Mouse (Mus musculus) lung, embryonic 15.5 days (tissue): ENCODE data around the gene Josd2. TPM values are rescaled to one million over a fixed set of nuclear protein-coding genes. Genes with fewer than 3 reads are reported as not detected.

Experiments used
- ATAC-seq: fragments of 200-750 bp; cut with Nextera tagmentation; 2 replicates; pipeline ENCODE4 v1.8.0; 2017; ENCODE audit warnings: moderate number of reproducible peaks, borderline replicate concordance; ENCODE audit not compliant: low FRiP score, low TSS enrichment; ENCODE audit errors: extremely low read depth
- H3K27ac ChIP-seq: fragments of 300-500 bp; sonication (generic); 2 replicates; pipeline ENCODE4 v1.5.1; 2015; ENCODE audit warnings: moderate library complexity, mild to moderate bottlenecking, inconsistent platforms
- H3K27me3 ChIP-seq: fragments of 300-500 bp; sonication (generic); 2 replicates; pipeline ENCODE4 v1.6.1; 2015; ENCODE audit warnings: inconsistent platforms
- H3K36me3 ChIP-seq: fragments of 300-500 bp; sonication (generic); 2 replicates; pipeline ENCODE4 v1.6.1; 2015; ENCODE audit warnings: inconsistent platforms
- H3K4me1 ChIP-seq: fragments of 300-500 bp; sonication (generic); 2 replicates; pipeline ENCODE4 v1.6.1; 2015; ENCODE audit warnings: inconsistent platforms
- H3K4me2 ChIP-seq: fragments of 300-500 bp; sonication (generic); 2 replicates; pipeline ENCODE4 v1.6.1; 2015; ENCODE audit warnings: inconsistent platforms, mild to moderate bottlenecking, moderate library complexity
- H3K4me3 ChIP-seq: fragments of 300-500 bp; sonication (generic); 2 replicates; pipeline ENCODE4 v1.5.1; 2015; ENCODE audit warnings: mild to moderate bottlenecking, inconsistent platforms
- H3K9ac ChIP-seq: fragments of 300-500 bp; sonication (generic); 2 replicates; pipeline ENCODE4 v1.6.1; 2015; ENCODE audit warnings: inconsistent platforms
- H3K9me3 ChIP-seq: fragments of 300-500 bp; sonication (generic); 2 replicates; pipeline ENCODE4 v1.6.1; 2016; ENCODE audit warnings: inconsistent platforms
- WGBS: fragments of 180-500 bp; shearing (Covaris S2); methylation state at CpG from one replicate; pipeline ENCODE4 v1.1.7; 2015; 5-methylcytosine and 5-hydroxymethylcytosine counted together
- polyA plus RNA-seq: library from polyadenylated mRNA; unstranded; fragments of >200 nt; fragmentation: Nextera tagmentation; extraction: Ambion mirVana; gene quantifications from 2 replicates; pipeline ENCODE4 v1.2.1, GENCODE M21; 2015

The Josd2 gene
- polyA plus RNA-seq, 1 experiment from 2014 or later: 111 TPM

DNA sequence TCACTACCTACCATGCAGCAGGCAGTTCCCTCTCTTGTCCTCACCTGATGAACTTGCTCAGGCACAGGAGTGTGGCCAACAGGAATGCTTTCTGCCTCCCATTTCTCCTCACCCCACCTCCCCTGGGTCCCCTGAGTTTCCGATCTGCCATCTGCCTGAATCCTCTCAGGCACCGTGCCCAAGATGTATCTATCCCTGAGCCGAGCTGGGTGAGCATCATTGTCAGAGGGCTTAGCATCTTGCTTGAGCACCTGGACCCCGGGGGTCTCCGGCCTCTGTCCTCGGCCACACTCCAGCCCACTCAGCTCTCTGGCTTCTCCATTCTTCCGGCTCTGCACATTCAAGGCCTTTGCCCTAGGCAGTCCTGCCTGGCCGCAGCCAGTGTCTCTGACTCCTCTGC, 29.8 kb upstream of the Josd2 start:
- H3K36me3 ChIP-seq: no peaks in the 10 kb centered on the region
- 58% methylated on average over 8 of the region's 8 CpGs for WGBS
- no peak overlapping the region for H3K4me3 ChIP-seq
- H3K4me2 ChIP-seq: no peak overlapping the region
- peaks cover 7% of the 10 kb centered on the region; the same call in 1 of the 2 replicates for H3K4me1 ChIP-seq
- H3K9me3 ChIP-seq: no peaks in the 10 kb centered on the region
- ATAC-seq: no peak
- peaks cover 60% of the 10 kb centered on the region for H3K27me3 ChIP-seq
- no peak overlapping the region for H3K9ac ChIP-seq
- no peak overlapping the region for H3K27ac ChIP-seq

DNA sequence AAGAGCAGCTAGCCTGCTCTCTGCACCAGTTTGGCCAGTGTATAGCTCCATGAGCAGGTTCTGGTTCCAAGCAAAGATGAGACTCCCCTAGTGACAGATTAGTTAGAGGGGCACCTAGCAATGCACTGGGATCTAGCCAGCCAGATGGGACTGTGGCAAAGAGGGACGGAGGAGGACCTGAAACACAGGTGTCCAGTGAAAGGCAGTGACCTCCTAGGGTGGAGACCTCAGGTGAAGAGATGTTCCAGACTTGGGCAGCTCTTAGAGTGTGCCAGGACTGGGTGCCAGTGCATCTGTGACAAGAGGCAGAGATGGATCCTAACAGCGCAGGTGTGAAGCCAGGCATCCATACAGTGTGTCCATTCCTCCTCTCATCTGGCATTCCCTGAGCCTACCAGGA, 28.1 kb upstream of the Josd2 start:
- no peak for ATAC-seq
- H3K4me2 ChIP-seq: no peak overlapping the region
- no peaks in the 10 kb centered on the region for H3K9me3 ChIP-seq
- no peaks in the 10 kb centered on the region for H3K36me3 ChIP-seq
- H3K4me1 ChIP-seq: peaks cover 7% of the 10 kb centered on the region; the same call in 1 of the 2 replicates
- H3K27ac ChIP-seq: no peak overlapping the region
- H3K4me3 ChIP-seq: no peak overlapping the region
- H3K27me3 ChIP-seq: peaks cover 68% of the 10 kb centered on the region
- 85% methylated on average over 2 of the region's 2 CpGs for WGBS
- no peak overlapping the region for H3K9ac ChIP-seq

DNA sequence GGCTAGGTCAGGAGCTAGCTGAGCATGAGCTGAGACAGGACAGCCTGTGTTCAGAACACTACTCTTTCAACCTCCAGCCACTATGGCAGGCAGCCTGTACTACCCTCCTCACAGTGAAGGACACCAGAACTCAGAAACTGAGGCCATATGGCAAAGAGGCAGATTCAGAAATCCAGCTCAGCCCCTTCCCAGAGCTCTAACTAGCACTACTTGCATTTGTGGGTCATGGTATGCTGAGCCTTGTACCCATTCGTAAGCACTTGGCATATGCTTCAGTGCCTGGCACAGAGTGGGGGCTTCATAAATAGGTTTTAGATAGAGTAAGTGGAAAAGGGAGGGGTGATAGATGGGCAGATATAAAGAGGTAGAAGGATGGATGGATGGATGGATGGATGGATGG, 27.3 kb upstream of the Josd2 start:
- Histone ChIP-seq H3K27me3 (peaks cover 73% of the 10 kb centered on the region), H3K9me3 (no peaks in the 10 kb centered on the region), H3K27ac (no peak overlapping the region), H3K36me3 (no peaks in the 10 kb centered on the region), H3K4me2 (no peak overlapping the region), H3K9ac (no peak overlapping the region), H3K4me3 (no peak overlapping the region), H3K4me1 (peaks cover 7% of the 10 kb centered on the region; the same call in 1 of the 2 replicates)
- ATAC-seq: no peak
- WGBS: 63% methylated on average over 1 of the region's 1 CpGs

DNA sequence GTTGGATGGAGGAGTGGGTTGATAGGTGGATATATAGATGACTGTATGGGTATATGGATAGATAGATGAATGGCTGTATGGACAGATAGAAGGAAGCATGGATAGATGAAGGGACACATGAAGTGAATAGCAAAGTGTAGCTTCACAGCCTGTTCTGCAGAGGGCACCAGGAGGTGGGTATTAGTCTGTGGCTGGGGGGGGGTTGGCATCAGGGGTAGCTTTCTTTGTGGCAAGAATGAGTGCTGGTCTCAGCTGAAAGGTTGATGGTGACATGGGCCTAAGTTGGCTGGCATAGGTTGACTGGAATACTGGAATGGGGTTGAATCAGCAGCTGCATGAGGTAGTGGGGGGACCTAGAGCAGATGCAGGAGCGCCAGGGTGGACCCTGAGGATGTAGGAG, 26.6 kb upstream of the Josd2 start:
- 0% methylated on average over 1 of the region's 1 CpGs for WGBS
- Histone ChIP-seq H3K27me3 (peaks cover 80% of the 10 kb centered on the region), H3K9ac (no peak overlapping the region)

DNA sequence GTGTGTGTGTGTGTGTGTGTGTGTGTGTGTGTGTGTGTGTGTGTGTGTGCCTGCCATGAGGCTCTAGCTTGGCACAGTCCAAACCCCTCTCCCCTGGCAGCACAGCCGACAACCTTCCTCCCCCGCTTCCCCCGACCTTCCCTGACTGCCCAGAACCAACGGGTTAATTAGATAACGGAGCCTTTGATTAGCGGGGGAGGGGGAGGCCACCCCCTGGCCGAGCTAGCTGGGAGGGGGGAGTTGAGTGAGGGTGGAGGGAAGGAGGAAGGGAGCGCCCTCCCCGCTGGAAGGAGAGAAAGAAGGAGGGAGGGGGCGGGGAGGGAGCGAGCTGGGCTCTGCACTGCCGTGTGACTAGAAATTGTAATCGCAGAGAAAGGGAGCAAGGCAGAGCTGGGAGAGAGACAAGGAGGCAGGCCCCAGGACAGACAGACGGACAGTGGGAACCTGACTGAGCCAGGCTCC, 26.1 kb upstream of the Josd2 start:
- Histone ChIP-seq H3K4me2 (peak overlapping the region; percentile 56), H3K27ac (no peak overlapping the region), H3K27me3 (peaks cover 85% of the 10 kb centered on the region), H3K9ac (peak overlapping the region; percentile 42), H3K4me1 (peaks cover 7% of the 10 kb centered on the region; the same call in 1 of the 2 replicates), H3K9me3 (no peaks in the 10 kb centered on the region), H3K36me3 (no peaks in the 10 kb centered on the region), H3K4me3 (peak overlapping the region; percentile 38)
- peak; percentile 32; the same call in 1 of the 2 replicates for ATAC-seq
- 2% methylated on average over 14 of the region's 14 CpGs for WGBS

More for the DNA sequence above, 26.6 kb upstream of the Josd2 start:
- H3K4me1 ChIP-seq: peaks cover 7% of the 10 kb centered on the region; the same call in 1 of the 2 replicates
- no peaks in the 10 kb centered on the region for H3K9me3 ChIP-seq
- no peak overlapping the region for H3K4me2 ChIP-seq
- no peak for ATAC-seq
- no peak overlapping the region; the same call in 1 of the 2 replicates for H3K4me3 ChIP-seq
- H3K27ac ChIP-seq: no peak overlapping the region
- no peaks in the 10 kb centered on the region for H3K36me3 ChIP-seq

DNA sequence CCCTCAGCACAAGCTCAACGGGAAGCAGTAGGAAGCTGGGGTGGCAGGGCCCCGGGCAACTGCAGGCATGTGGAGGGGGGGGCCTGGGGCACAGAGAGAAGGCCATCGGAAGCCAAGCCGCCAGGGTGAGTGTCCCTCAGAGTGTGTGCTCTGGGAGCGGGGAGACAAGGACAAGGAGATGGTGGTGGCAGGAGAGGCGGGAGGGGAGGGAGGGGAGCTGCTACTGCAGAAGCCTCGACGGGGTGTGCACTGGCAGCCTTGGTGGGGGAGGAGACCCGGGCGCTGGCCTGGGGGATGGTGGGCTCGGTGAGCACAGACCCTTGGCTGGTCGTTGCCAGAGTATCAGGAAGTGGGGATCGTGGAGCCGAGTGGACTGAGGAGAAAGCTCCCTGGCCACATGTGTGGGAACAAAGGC, 25.4 kb upstream of the Josd2 start:
- H3K27ac ChIP-seq: no peak overlapping the region
- H3K4me3 ChIP-seq: peak overlapping the region; percentile 38
- no peaks in the 10 kb centered on the region for H3K36me3 ChIP-seq
- no peak for ATAC-seq
- peak overlapping the region; percentile 42 for H3K9ac ChIP-seq
- H3K4me1 ChIP-seq: peaks cover 7% of the 10 kb centered on the region; the same call in 1 of the 2 replicates
- H3K4me2 ChIP-seq: peak overlapping the region; percentile 56
- H3K9me3 ChIP-seq: no peaks in the 10 kb centered on the region
- H3K27me3 ChIP-seq: peaks cover 85% of the 10 kb centered on the region
- 1% methylated on average over 14 of the region's 14 CpGs for WGBS

DNA sequence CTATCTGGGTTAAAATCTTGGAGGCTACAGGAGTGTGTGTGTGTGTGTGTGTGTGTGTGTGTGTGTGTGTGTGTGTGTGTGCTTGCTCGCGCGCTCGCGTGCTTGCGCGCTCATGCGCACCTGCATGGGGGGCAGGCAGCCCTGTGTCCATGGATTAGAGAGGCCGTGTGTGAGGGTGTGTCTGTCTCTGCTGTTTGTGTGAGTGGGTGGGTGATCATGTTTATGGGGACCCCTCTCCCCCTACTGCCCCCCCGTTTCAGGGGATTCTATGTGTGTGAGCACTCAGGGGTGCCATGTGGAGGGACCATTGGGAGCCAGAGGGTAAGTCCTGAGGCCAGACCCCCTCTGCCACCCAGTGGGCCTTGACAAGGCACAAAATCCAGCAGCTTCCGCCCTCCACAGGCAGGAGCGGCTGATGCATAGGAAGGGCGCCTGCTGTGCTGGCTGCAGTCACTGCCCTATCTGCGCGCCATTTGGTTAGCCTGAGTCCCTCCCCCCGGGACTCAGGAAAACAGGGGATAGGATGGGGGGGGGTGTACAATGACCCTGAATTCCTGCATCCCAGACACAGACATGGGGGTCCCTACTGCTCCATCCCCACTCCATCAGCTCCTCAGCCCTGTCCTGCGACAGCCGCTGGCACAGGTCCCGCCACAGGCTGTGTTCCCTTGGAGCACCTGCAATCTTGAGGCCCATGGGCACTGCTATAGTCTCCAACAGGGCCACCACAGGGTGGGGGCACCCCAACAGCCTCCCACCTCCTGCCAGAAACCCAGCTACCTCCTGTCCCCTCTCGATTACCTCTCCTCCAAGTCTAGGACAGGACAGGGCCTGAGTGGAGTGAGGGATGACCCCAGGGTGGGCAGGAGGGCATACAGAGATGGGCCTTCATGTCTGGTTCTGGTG, 24.3 kb upstream of the Josd2 start:
- Histone ChIP-seq H3K36me3 (no peaks in the 10 kb centered on the region), H3K9me3 (no peaks in the 10 kb centered on the region), H3K9ac (no peak overlapping the region), H3K27ac (no peak overlapping the region), H3K4me3 (peak overlapping the region; percentile 38), H3K27me3 (peaks cover 76% of the 10 kb centered on the region), H3K4me1 (peaks cover 7% of the 10 kb centered on the region; the same call in 1 of the 2 replicates), H3K4me2 (peak overlapping the region; percentile 56)
- 8% methylated on average over 20 of the region's 20 CpGs for WGBS
- peak; percentile 28; the same call in 1 of the 2 replicates for ATAC-seq

DNA sequence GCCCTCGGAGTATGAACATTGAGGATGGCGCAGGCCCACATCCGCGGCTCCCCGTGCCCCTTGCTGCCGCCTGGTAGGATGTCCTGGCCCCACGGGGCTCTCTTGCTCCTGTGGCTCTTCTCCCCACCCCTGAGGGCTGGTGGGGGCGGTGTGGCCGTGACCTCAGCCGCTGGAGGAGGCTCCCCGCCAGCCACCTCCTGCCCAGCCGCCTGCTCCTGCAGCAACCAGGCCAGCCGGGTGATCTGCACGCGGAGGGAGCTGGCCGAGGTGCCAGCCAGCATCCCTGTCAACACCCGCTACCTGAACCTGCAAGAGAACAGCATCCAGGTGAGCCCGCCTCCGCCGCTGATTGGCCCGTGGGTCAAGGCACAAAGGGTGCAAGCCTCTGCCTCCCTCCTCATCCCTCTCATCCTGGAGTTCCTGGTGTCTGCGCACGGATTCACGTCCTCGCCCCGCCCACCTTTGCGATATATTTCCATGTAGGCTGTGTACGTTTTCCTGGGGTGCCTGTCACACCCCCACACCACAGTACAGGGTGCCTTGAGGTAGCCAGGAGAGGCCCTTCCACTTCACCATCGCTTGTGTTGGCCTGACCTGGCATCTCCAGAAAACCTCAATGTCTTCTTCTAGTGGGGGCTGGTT, 22.8 kb upstream of the Josd2 start:
- no peak overlapping the region for H3K4me3 ChIP-seq

DNA sequence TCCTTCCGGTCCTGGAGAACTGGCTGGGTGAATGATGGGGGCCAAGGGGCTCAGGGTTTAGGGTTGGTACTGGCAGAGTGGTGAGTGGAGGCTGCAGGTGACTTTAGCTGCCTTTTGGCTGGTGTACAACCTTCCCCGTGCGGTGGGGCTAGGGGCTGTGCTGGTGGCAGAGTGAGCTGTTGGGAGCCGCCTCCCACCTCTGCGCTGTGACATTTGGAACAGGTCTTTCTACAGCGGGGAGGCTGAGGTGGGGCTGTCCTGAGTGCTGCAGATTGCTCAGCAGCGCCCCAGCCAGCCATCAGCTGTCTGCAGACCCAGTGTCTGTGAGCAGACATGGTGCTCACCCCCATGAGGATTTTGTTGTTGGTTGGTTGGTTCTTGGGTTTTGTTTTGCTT, 22.3 kb upstream of the Josd2 start:
- no peak for ATAC-seq
- H3K9me3 ChIP-seq: no peaks in the 10 kb centered on the region
- peaks cover 61% of the 10 kb centered on the region for H3K27me3 ChIP-seq

More for the DNA sequence above, 22.8 kb upstream of the Josd2 start:
- H3K4me2 ChIP-seq: no peak overlapping the region
- ATAC-seq: no peak
- peaks cover 67% of the 10 kb centered on the region for H3K27me3 ChIP-seq
- H3K36me3 ChIP-seq: no peaks in the 10 kb centered on the region
- peaks cover 7% of the 10 kb centered on the region; the same call in 1 of the 2 replicates for H3K4me1 ChIP-seq
- H3K9me3 ChIP-seq: no peaks in the 10 kb centered on the region
- H3K9ac ChIP-seq: no peak overlapping the region
- H3K27ac ChIP-seq: no peak overlapping the region
- 17% methylated on average over 29 of the region's 29 CpGs for WGBS

DNA sequence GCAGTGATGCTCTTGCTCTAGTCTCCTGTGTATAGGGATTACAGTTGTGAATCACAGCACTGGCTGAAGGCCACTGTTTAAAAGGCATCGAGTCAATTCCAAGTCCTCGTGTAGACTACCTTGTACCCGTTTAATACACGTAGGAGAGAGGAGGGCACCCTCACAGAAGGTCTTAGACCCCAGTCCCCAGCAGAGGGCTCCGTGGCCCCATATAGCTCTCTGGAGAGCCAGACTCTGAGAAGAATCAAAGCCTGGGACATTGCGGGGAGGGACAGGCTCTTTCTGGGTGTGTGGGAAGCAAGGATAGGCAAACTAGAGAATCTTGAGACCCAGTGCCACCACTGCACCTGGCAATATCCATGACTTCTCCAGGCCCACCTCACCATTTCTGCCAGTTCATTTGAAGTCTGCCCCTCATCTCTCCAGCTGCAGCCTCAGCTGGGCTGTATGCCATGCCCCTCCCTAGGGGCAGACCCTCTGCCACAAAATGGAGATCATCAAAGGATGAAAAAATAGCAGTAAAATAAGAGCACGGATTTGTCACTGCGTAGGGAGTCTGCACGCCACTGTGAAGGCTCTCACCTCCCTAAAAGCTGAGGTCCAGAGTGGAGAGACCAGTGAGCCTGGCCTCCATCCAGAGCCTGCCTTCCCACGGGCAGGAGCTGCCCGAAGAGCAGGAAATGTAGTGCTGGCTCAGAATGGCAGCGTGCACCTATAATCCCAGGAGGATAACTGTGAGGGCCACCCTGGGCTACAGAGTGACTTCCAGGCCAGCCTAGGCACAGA, 21.5 kb upstream of the Josd2 start:
- 39% methylated on average over 12 of the region's 12 CpGs for WGBS
- peaks cover 54% of the 10 kb centered on the region for H3K27me3 ChIP-seq
- no peaks in the 10 kb centered on the region for H3K36me3 ChIP-seq
- H3K27ac ChIP-seq: no peak overlapping the region
- H3K9me3 ChIP-seq: no peaks in the 10 kb centered on the region
- no peak overlapping the region for H3K4me3 ChIP-seq
- peaks cover 7% of the 10 kb centered on the region; the same call in 1 of the 2 replicates for H3K4me1 ChIP-seq
- no peak overlapping the region for H3K4me2 ChIP-seq
- H3K9ac ChIP-seq: no peak overlapping the region
- ATAC-seq: no peak

More for the DNA sequence above, 22.3 kb upstream of the Josd2 start:
- no peak overlapping the region for H3K4me3 ChIP-seq
- no peak overlapping the region for H3K4me2 ChIP-seq
- no peaks in the 10 kb centered on the region for H3K36me3 ChIP-seq
- peaks cover 7% of the 10 kb centered on the region; the same call in 1 of the 2 replicates for H3K4me1 ChIP-seq
- no peak overlapping the region for H3K27ac ChIP-seq
- WGBS: 23% methylated on average over 7 of the region's 7 CpGs
- no peak overlapping the region for H3K9ac ChIP-seq

DNA sequence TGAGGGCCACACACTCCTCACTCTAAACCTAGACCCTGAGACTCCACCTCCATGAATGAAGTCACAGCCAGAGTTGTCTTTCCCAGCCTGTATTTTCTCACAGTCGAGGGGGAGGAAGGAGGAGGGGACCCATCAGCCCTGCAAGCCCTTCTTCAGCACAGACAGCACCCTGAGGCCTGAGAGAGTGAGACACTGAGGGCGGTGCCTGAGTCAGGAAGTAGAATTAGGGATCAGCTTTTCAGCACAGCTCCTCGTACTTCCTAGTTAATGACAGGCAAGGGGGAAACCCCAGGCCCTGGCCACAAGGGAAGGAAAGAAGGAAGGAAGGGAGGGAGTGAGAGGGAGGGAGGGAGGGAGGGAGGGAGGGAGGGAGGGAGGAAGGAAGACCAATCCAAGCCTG, 14.5 kb upstream of the Josd2 start:
- Histone ChIP-seq H3K27me3 (no peaks in the 10 kb centered on the region), H3K9me3 (no peaks in the 10 kb centered on the region), H3K4me2 (no peak overlapping the region), H3K27ac (no peak overlapping the region), H3K4me1 (no peaks in the 10 kb centered on the region), H3K9ac (no peak overlapping the region), H3K4me3 (no peak overlapping the region), H3K36me3 (no peaks in the 10 kb centered on the region)
- 6% methylated on average over 3 of the region's 3 CpGs for WGBS
- no peak for ATAC-seq
